Mouse (Mus musculus): ENCODE results near the gene Gdpd2. TPM values are rescaled to one million over a fixed set of nuclear protein-coding genes. Genes with fewer than 3 reads are reported as not detected.

The Gdpd2 gene
- polyA plus RNA-seq, 1 experiment: not detected

GRCm38 (mm10) chrX:100738918-100739317 is 9.2 kb downstream of the Gdpd2 start:
- Histone ChIP-seq H3K4me1 (ENCODE audit: control insufficient read depth, insufficient read depth, low read length) (peaks cover 9% of the 10 kb centered on the region), H3K27ac (ENCODE audit: insufficient read depth, low read depth, low read length) (no peak overlapping the region), H3K4me3 (ENCODE audit: insufficient read depth, low read length) (peak overlapping the region; percentile 57)
- TF ChIP-seq CTCF (IDR thresholded peaks at IDR 0.05; ENCODE audit: low read depth, low read length) (0 out of 2 replicates have a peak, but pooled peaks have one; percentile 13), POLR2A (IDR thresholded peaks at IDR 0.05; ENCODE audit: borderline replicate concordance, low read depth, low read length) (no peak)

- H3K4me1 ChIP-seq (ENCODE audit: control insufficient read depth, insufficient read depth, low read length): peaks cover 9% of the 10 kb centered on the region
- TF ChIP-seq POLR2A (IDR thresholded peaks at IDR 0.05; ENCODE audit: borderline replicate concordance, low read depth, low read length) (no peak), CTCF (IDR thresholded peaks at IDR 0.05; ENCODE audit: low read depth, low read length) (no peak)
- H3K4me3 ChIP-seq (ENCODE audit: insufficient read depth, low read length): peak overlapping the region; percentile 57
- H3K27ac ChIP-seq (ENCODE audit: insufficient read depth, low read depth, low read length): no peak overlapping the region
Observed at GRCm38 (mm10) chrX:100739443-100739842, 9.8 kb downstream of the Gdpd2 start.

- TF ChIP-seq POLR2A (IDR thresholded peaks at IDR 0.05; ENCODE audit: borderline replicate concordance, low read depth, low read length): no peak
- TF ChIP-seq CTCF (IDR thresholded peaks at IDR 0.05; ENCODE audit: low read depth, low read length): no peak
- Histone ChIP-seq H3K27ac (ENCODE audit: insufficient read depth, low read depth, low read length) (peak overlapping the region; percentile 93), H3K4me1 (ENCODE audit: control insufficient read depth, insufficient read depth, low read length) (peaks cover 9% of the 10 kb centered on the region), H3K4me3 (ENCODE audit: insufficient read depth, low read length) (peak overlapping the region; percentile 42)
Observed at GRCm38 (mm10) chrX:100740785-100741184, 11.1 kb downstream of the Gdpd2 start.

- H3K27ac ChIP-seq (ENCODE audit: insufficient read depth, low read depth, low read length): no peak overlapping the region
- no peak overlapping the region for H3K4me3 ChIP-seq (ENCODE audit: insufficient read depth, low read length)
- no peak for TF ChIP-seq CTCF (IDR thresholded peaks at IDR 0.05; ENCODE audit: low read depth, low read length)
- no peak for TF ChIP-seq POLR2A (IDR thresholded peaks at IDR 0.05; ENCODE audit: borderline replicate concordance, low read depth, low read length)
- peaks cover 10% of the 10 kb centered on the region for H3K4me1 ChIP-seq (ENCODE audit: control insufficient read depth, insufficient read depth, low read length)
Observed at GRCm38 (mm10) chrX:100741940-100742339, 12.3 kb downstream of the Gdpd2 start.

GRCm38 (mm10) chrX:100765855-100766254 is 36.2 kb downstream of the Gdpd2 start:
- Histone ChIP-seq H3K27ac (ENCODE audit: insufficient read depth, low read depth, low read length) (no peak overlapping the region), H3K4me1 (ENCODE audit: control insufficient read depth, insufficient read depth, low read length) (no peaks in the 10 kb centered on the region), H3K4me3 (ENCODE audit: insufficient read depth, low read length) (no peak overlapping the region)
- TF ChIP-seq CTCF (IDR thresholded peaks at IDR 0.05; ENCODE audit: low read depth, low read length) (no peak), POLR2A (IDR thresholded peaks at IDR 0.05; ENCODE audit: borderline replicate concordance, low read depth, low read length) (no peak)

- TF ChIP-seq CTCF (IDR thresholded peaks at IDR 0.05; ENCODE audit: low read depth, low read length): no peak
- TF ChIP-seq POLR2A (IDR thresholded peaks at IDR 0.05; ENCODE audit: borderline replicate concordance, low read depth, low read length): no peak
- H3K4me1 ChIP-seq (ENCODE audit: control insufficient read depth, insufficient read depth, low read length): no peaks in the 10 kb centered on the region
- H3K27ac ChIP-seq (ENCODE audit: insufficient read depth, low read depth, low read length): no peak within 1 kb of the TSS
- peak within 1 kb of the TSS; percentile 40 for H3K4me3 ChIP-seq (ENCODE audit: insufficient read depth, low read length)
Observed at GRCm38 (mm10) chrX:100767181-100767884, 37.7 kb downstream of the Gdpd2 start, which contains the start of gene Dlg3. Gene Dlg3 (plus strand): TSS chrX:100767722.

- H3K4me3 ChIP-seq (ENCODE audit: insufficient read depth, low read length): peak overlapping the region; percentile 40
- H3K4me1 ChIP-seq (ENCODE audit: control insufficient read depth, insufficient read depth, low read length): no peaks in the 10 kb centered on the region
- no peak overlapping the region for H3K27ac ChIP-seq (ENCODE audit: insufficient read depth, low read depth, low read length)
- no peak for TF ChIP-seq POLR2A (IDR thresholded peaks at IDR 0.05; ENCODE audit: borderline replicate concordance, low read depth, low read length)
- TF ChIP-seq CTCF (IDR thresholded peaks at IDR 0.05; ENCODE audit: low read depth, low read length): no peak
Observed at GRCm38 (mm10) chrX:100767885-100768626, 38.4 kb downstream of the Gdpd2 start.

- Histone ChIP-seq H3K27ac (ENCODE audit: insufficient read depth, low read depth, low read length) (no peak overlapping the region), H3K4me1 (ENCODE audit: control insufficient read depth, insufficient read depth, low read length) (no peaks in the 10 kb centered on the region), H3K4me3 (ENCODE audit: insufficient read depth, low read length) (no peak overlapping the region)
- TF ChIP-seq POLR2A (IDR thresholded peaks at IDR 0.05; ENCODE audit: borderline replicate concordance, low read depth, low read length) (no peak), CTCF (IDR thresholded peaks at IDR 0.05; ENCODE audit: low read depth, low read length) (no peak)
Observed at GRCm38 (mm10) chrX:100769281-100769680, 39.6 kb downstream of the Gdpd2 start.

- TF ChIP-seq POLR2A (IDR thresholded peaks at IDR 0.05; ENCODE audit: borderline replicate concordance, low read depth, low read length) (no peak), CTCF (IDR thresholded peaks at IDR 0.05; ENCODE audit: low read depth, low read length) (no peak)
- Histone ChIP-seq H3K4me1 (ENCODE audit: control insufficient read depth, insufficient read depth, low read length) (0 out of 2 replicates have a peak, but pooled peaks cover 2% of the 10 kb centered on the region), H3K27ac (ENCODE audit: insufficient read depth, low read depth, low read length) (no peak overlapping the region), H3K4me3 (ENCODE audit: insufficient read depth, low read length) (no peak overlapping the region)
Observed at GRCm38 (mm10) chrX:100774341-100774811, 44.7 kb downstream of the Gdpd2 start.

GRCm38 (mm10) chrX:100775405-100775804 is 45.7 kb downstream of the Gdpd2 start:
- H3K27ac ChIP-seq (ENCODE audit: insufficient read depth, low read depth, low read length): no peak overlapping the region
- TF ChIP-seq CTCF (IDR thresholded peaks at IDR 0.05; ENCODE audit: low read depth, low read length) (no peak), POLR2A (IDR thresholded peaks at IDR 0.05; ENCODE audit: borderline replicate concordance, low read depth, low read length) (no peak)

More at GRCm38 (mm10) chrX:100775405-100775804, 45.7 kb downstream of the Gdpd2 start:
- Histone ChIP-seq H3K4me1 (ENCODE audit: control insufficient read depth, insufficient read depth, low read length) (0 out of 2 replicates have a peak, but pooled peaks cover 2% of the 10 kb centered on the region), H3K4me3 (ENCODE audit: insufficient read depth, low read length) (no peak overlapping the region)
